Mouse (Mus musculus) midbrain, postnatal 0 days (tissue): ENCODE data around the gene Cdadc1. TPM values are rescaled to one million over a fixed set of nuclear protein-coding genes. Genes with fewer than 3 reads are reported as not detected.

Experiments
- ATAC-seq: fragments of 200-750 bp; cut with Nextera tagmentation; 2 replicates; pipeline ENCODE4 v1.8.0; 2017; ENCODE audit warnings: moderate number of reproducible peaks, mild to moderate bottlenecking, moderate TSS enrichment, moderate library complexity; ENCODE audit not compliant: low FRiP score
- DNase-seq: peaks from one replicate; pipeline ENCODE4 v3.0.0-alpha.2; 2015; ENCODE audit warnings: low spot score
- H3K27ac ChIP-seq: fragments of 300-500 bp; sonication (generic); 2 replicates; pipeline ENCODE4 v1.5.1; 2014; ENCODE audit warnings: low read depth, mild to moderate bottlenecking, low read length, mixed read lengths
- H3K27me3 ChIP-seq: fragments of 300-500 bp; sonication (generic); 2 replicates; pipeline ENCODE4 v1.6.1; 2014; ENCODE audit warnings: low read length, control low read depth, mixed read lengths; ENCODE audit not compliant: insufficient read depth
- H3K36me3 ChIP-seq: fragments of 300-500 bp; sonication (generic); 2 replicates; pipeline ENCODE4 v1.6.1; 2014; ENCODE audit warnings: low read length, control low read depth, mixed read lengths; ENCODE audit not compliant: insufficient read depth
- H3K4me1 ChIP-seq: fragments of 300-500 bp; sonication (generic); 2 replicates; pipeline ENCODE4 v1.6.1; 2014; ENCODE audit warnings: mild to moderate bottlenecking, control low read depth, antibody characterized with exemption, low read length, mixed read lengths; ENCODE audit not compliant: insufficient read depth
- H3K4me2 ChIP-seq: fragments of 300-500 bp; sonication (generic); 2 replicates; pipeline ENCODE4 v1.6.1; 2014; ENCODE audit warnings: low read depth, mild to moderate bottlenecking, low read length, mixed read lengths; ENCODE audit not compliant: poor library complexity, severe bottlenecking
- H3K4me3 ChIP-seq: fragments of 300-500 bp; sonication (generic); 2 replicates; pipeline ENCODE4 v1.5.1; 2014; ENCODE audit warnings: low read depth, mild to moderate bottlenecking, low read length, moderate library complexity
- H3K9ac ChIP-seq: fragments of 300-500 bp; sonication (generic); replicated peaks from 2 replicates; pipeline ENCODE4 v1.6.1; 2014; ENCODE audit warnings: mild to moderate bottlenecking, low read length, moderate library complexity, mixed read lengths; ENCODE audit not compliant: poor library complexity, severe bottlenecking
- H3K9me3 ChIP-seq: fragments of 300-500 bp; sonication (generic); 2 replicates; pipeline ENCODE4 v1.6.1; 2016; ENCODE audit warnings: low read length, control low read depth
- CTCF ChIP-seq: IDR thresholded peaks from 2 replicates; pipeline ENCODE4 v1.5.1; 2016; ENCODE audit warnings: antibody characterized with exemption, mild to moderate bottlenecking
- WGBS: fragments of 180-500 bp; shearing (Covaris S2); extraction: QIAGEN DNeasy Blood & Tissue Kit; methylation state at CpG from one replicate; pipeline ENCODE4 v1.1.7; 2014; 5-methylcytosine and 5-hydroxymethylcytosine counted together
- polyA plus RNA-seq: library from polyadenylated mRNA; unstranded; fragments of >200 nt; fragmentation: Nextera tagmentation; extraction: Ambion mirVana; gene quantifications from 2 replicates; pipeline ENCODE4 v1.2.1, GENCODE M21; 2015
- total RNA-seq: library from RNA; depleted of rRNA; stranded (reverse); fragments of >200 nt; gene quantifications from 2 replicates; pipeline ENCODE4 v1.2.3, GENCODE M21; 2014; rRNA removed

Gene Cdadc1
- total RNA-seq (7.3 and 13.9 TPM in 2 replicates), polyA plus RNA-seq (32.5 and 36.6 TPM in 2 replicates)

- no peaks in the 10 kb centered on the region for H3K9me3 ChIP-seq
- TF ChIP-seq CTCF, result peak; percentile 41
- H3K4me1 ChIP-seq, result peaks cover 5% of the 10 kb centered on the region; the same call in 1 of the 2 replicates
- peak within 1 kb of the TSS; percentile 89 for H3K4me3 ChIP-seq
- peak; percentile 91 for DNase-seq
- peak within 1 kb of the TSS; percentile 64 for H3K27ac ChIP-seq
- H3K4me2 ChIP-seq, result peak within 1 kb of the TSS; percentile 92
- H3K27me3 ChIP-seq, result no peaks in the 10 kb centered on the region
- peak within 1 kb of the TSS; percentile 76 for H3K9ac ChIP-seq
- no peaks in the 10 kb centered on the region for H3K36me3 ChIP-seq
- WGBS, result under 1% methylated on average over 44 of the region's 48 CpGs
- peak; percentile 95 for ATAC-seq
Observed at GRCm38 (mm10) chr14:59597398-59598259, at the start of gene Cdadc1. Cdadc1 (minus strand) TSS chr14:59597959.

- peaks cover 6% of the 10 kb centered on the region; the same call in 1 of the 2 replicates for H3K36me3 ChIP-seq
- no peak overlapping the region for H3K9ac ChIP-seq
- H3K4me1 ChIP-seq, result no peaks in the 10 kb centered on the region
- H3K9me3 ChIP-seq, result no peaks in the 10 kb centered on the region
- H3K4me2 ChIP-seq, result no peak overlapping the region
- no peak overlapping the region for H3K27ac ChIP-seq
- no peak for TF ChIP-seq CTCF
- no peak overlapping the region for H3K4me3 ChIP-seq
- ATAC-seq, result no peak
- DNase-seq, result no peak
- 78% methylated on average over 16 of the region's 16 CpGs for WGBS
- no peaks in the 10 kb centered on the region for H3K27me3 ChIP-seq
Observed at GRCm38 (mm10) chr14:59646826-59647697, 49.3 kb upstream of the Cdadc1 start.

- TF ChIP-seq CTCF, result no peak
- Histone ChIP-seq H3K27me3 (no peaks in the 10 kb centered on the region), H3K9me3 (no peaks in the 10 kb centered on the region), H3K4me2 (no peak overlapping the region), H3K27ac (no peak overlapping the region), H3K9ac (no peak overlapping the region), H3K36me3 (peaks cover 6% of the 10 kb centered on the region; the same call in 1 of the 2 replicates), H3K4me1 (no peaks in the 10 kb centered on the region), H3K4me3 (no peak overlapping the region)
- whole genome bisulfite sequencing, result 86% methylated on average over 3 of the region's 3 CpGs
- DNase-seq (no peak), ATAC-seq (no peak)
Observed at GRCm38 (mm10) chr14:59644896-59645295, 47.1 kb upstream of the Cdadc1 start.

GRCm38 (mm10) chr14:59644166-59644565 is 46.4 kb upstream of the Cdadc1 start:
- Histone ChIP-seq H3K9ac (no peak overlapping the region), H3K27ac (no peak overlapping the region), H3K4me3 (no peak overlapping the region), H3K9me3 (no peaks in the 10 kb centered on the region), H3K36me3 (peaks cover 6% of the 10 kb centered on the region; the same call in 1 of the 2 replicates), H3K27me3 (no peaks in the 10 kb centered on the region), H3K4me1 (no peaks in the 10 kb centered on the region), H3K4me2 (no peak overlapping the region)
- no peak for ATAC-seq
- no peak for DNase-seq
- TF ChIP-seq CTCF, result no peak
- WGBS, result 78% methylated on average over 1 of the region's 1 CpGs

DNA sequence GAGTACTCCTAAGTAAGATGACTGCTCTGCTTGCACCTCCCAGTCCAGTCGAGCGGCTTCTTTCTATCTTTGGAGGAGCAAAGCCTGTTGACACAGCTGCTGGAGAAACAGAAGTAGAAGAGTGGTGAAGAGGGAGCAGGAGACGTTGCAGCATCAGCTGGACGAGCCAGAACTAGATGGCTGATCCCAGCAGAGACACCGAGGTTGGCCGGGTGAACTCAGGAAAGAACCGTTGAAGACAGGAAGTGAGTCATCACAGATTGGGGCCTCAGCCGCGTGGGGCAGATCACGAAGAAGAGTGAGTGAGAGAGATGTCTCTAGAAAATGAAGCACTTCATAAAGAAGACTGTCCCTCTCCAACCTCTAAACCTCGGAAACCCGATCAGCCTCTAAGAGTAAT is 45.8 kb upstream of the Cdadc1 start:
- no peak overlapping the region for H3K4me3 ChIP-seq
- no peaks in the 10 kb centered on the region for H3K9me3 ChIP-seq
- H3K4me1 ChIP-seq, result no peaks in the 10 kb centered on the region
- no peak for ATAC-seq
- no peaks in the 10 kb centered on the region for H3K27me3 ChIP-seq
- no peak overlapping the region for H3K9ac ChIP-seq
- TF ChIP-seq CTCF, result no peak
- peaks cover 6% of the 10 kb centered on the region; the same call in 1 of the 2 replicates for H3K36me3 ChIP-seq
- no peak for DNase-seq
- 77% methylated on average over 12 of the region's 12 CpGs for WGBS
- H3K4me2 ChIP-seq, result no peak overlapping the region
- no peak overlapping the region for H3K27ac ChIP-seq
